Mouse (Mus musculus) CH12.LX (cell line): ENCODE results near the gene Gm45623. TPM values are rescaled to one million over a fixed set of nuclear protein-coding genes. Genes with fewer than 3 reads are reported as not detected.

Experiments used
- DNase-seq: peaks from one replicate; pipeline ENCODE4 v3.0.0-alpha.2; 2013; ENCODE audit errors: extremely low read depth
- H3K27ac ChIP-seq: 2 replicates; pipeline ENCODE4 v1.5.1; 2012; ENCODE audit warnings: low read depth, mild to moderate bottlenecking, control low read depth, moderate library complexity; ENCODE audit not compliant: insufficient read depth
- H3K27me3 ChIP-seq: replicated peaks from 2 replicates; pipeline ENCODE3; 2012; ENCODE audit warnings: inconsistent platforms
- H3K36me3 ChIP-seq, 2 experiments: replicated peaks in 1 of 2; 2 replicates each; pipeline versions ENCODE3 to v1.6.1; 2012; ENCODE audit warnings: inconsistent platforms in 1 of 2, low read length in 1 of 2, mild to moderate bottlenecking in 1 of 2, mixed read lengths in 1 of 2, moderate library complexity in 1 of 2; ENCODE audit not compliant: control insufficient read depth in 1 of 2, insufficient read depth in 1 of 2
- H3K4me1 ChIP-seq, 2 experiments: 2 replicates each; pipeline ENCODE4 v1.6.1; 2012; ENCODE audit warnings: inconsistent platforms in 1 of 2, moderate library complexity in 1 of 2; ENCODE audit not compliant: insufficient read depth in 2 of 2, control insufficient read depth in 1 of 2
- H3K4me2 ChIP-seq: 2 replicates; pipeline ENCODE4 v1.6.1; 2012; ENCODE audit warnings: low read depth, mild to moderate bottlenecking, control low read depth; ENCODE audit not compliant: poor library complexity, insufficient read depth, severe bottlenecking
- H3K4me3 ChIP-seq, 3 experiments: fragments of 150-350 bp in 1 of 3; sonication (generic) in 1 of 3; replicated peaks in 1 of 3; 2 replicates each; pipeline versions ENCODE3 to v1.5.1; 2011 to 2012; ENCODE audit warnings: low read depth in 2 of 3, low read length in 2 of 3, mild to moderate bottlenecking in 2 of 3, moderate library complexity in 2 of 3, control low read depth in 1 of 3, improper control_type of control experiment in 1 of 3, inconsistent platforms in 1 of 3, mixed read lengths in 1 of 3; ENCODE audit not compliant: poor library complexity in 1 of 3
- H3K79me2 ChIP-seq: replicated peaks from 2 replicates; pipeline ENCODE4 v1.6.1; 2012; ENCODE audit warnings: mild to moderate bottlenecking, moderate library complexity; ENCODE audit not compliant: control insufficient read depth, poor library complexity, insufficient read depth, severe bottlenecking; ENCODE audit errors: extremely low read depth
- H3K9ac ChIP-seq: 2 replicates; pipeline ENCODE4 v1.6.1; 2012; ENCODE audit warnings: low read depth, mild to moderate bottlenecking, control low read depth, moderate library complexity; ENCODE audit not compliant: insufficient read depth
- H3K9me3 ChIP-seq: replicated peaks from 2 replicates; pipeline ENCODE3; 2012; ENCODE audit warnings: low read length, inconsistent platforms, mixed read lengths
- CHD2 ChIP-seq: IDR thresholded peaks from 2 replicates; pipeline ENCODE4 v1.6.1; 2011; ENCODE audit warnings: low read length, improper control_type of control experiment
- E2F4 ChIP-seq: IDR thresholded peaks from 2 replicates; pipeline ENCODE4 v1.6.1; 2011; ENCODE audit warnings: low read depth, low read length, improper control_type of control experiment; ENCODE audit not compliant: insufficient replicate concordance
- ETS1 ChIP-seq: conservative IDR thresholded peaks from 2 replicates; pipeline ENCODE4 v1.6.1; 2012; ENCODE audit warnings: low read depth, mild to moderate bottlenecking, inconsistent platforms, low read length, improper control_type of control experiment, moderate library complexity
- HCFC1 ChIP-seq: IDR thresholded peaks from 2 replicates; pipeline ENCODE4 v1.6.1; 2012; ENCODE audit warnings: low read depth, mild to moderate bottlenecking, inconsistent platforms, low read length, improper control_type of control experiment
- IRF4 ChIP-seq: IDR thresholded peaks from 2 replicates; pipeline ENCODE4 v1.6.1; 2014; ENCODE audit warnings: low read depth, mild to moderate bottlenecking, inconsistent platforms, low read length, improper control_type of control experiment
- KAT2A ChIP-seq: IDR thresholded peaks from 2 replicates; pipeline ENCODE4 v1.6.1; 2012; ENCODE audit warnings: low read length, improper control_type of control experiment, inconsistent platforms; ENCODE audit not compliant: insufficient replicate concordance
- MAFK ChIP-seq: IDR thresholded peaks from 2 replicates; pipeline ENCODE4 v1.6.1; 2011; ENCODE audit warnings: low read length, improper control_type of control experiment; ENCODE audit not compliant: insufficient replicate concordance
- MAX ChIP-seq: IDR thresholded peaks from 2 replicates; pipeline ENCODE4 v1.6.1; 2011; ENCODE audit warnings: low read length, improper control_type of control experiment
- MXI1 ChIP-seq: IDR thresholded peaks from 2 replicates; pipeline ENCODE4 v1.6.1; 2011; ENCODE audit warnings: mild to moderate bottlenecking, low read depth, low read length, improper control_type of control experiment
- RAD21 ChIP-seq: IDR thresholded peaks from 2 replicates; pipeline ENCODE4 v1.6.1; 2011; ENCODE audit warnings: low read depth, mild to moderate bottlenecking, low read length, improper control_type of control experiment, moderate library complexity
- UBTF ChIP-seq: IDR thresholded peaks from 2 replicates; pipeline ENCODE4 v1.6.1; 2012; ENCODE audit warnings: low read depth, mild to moderate bottlenecking, inconsistent platforms, low read length, improper control_type of control experiment, moderate library complexity
- USF1 ChIP-seq: IDR thresholded peaks from 2 replicates; pipeline ENCODE4 v1.6.1; 2014; ENCODE audit warnings: low read depth, mild to moderate bottlenecking, inconsistent platforms, low read length, improper control_type of control experiment
- ZC3H11A ChIP-seq: IDR thresholded peaks from 2 replicates; pipeline ENCODE4 v1.6.1; 2012; ENCODE audit warnings: low read depth, mild to moderate bottlenecking, inconsistent platforms, low read length, improper control_type of control experiment
- ZKSCAN1 ChIP-seq: IDR thresholded peaks from 2 replicates; pipeline ENCODE4 v1.6.1; 2012; ENCODE audit warnings: low read depth, inconsistent platforms, low read length, improper control_type of control experiment, borderline replicate concordance
- dilution Hi-C: fragments of 300-500 bp; cut with MboI; formaldehyde crosslinking; loops from 2 replicates; pipeline ENCODE4 v1.14.3; 2020; ENCODE audit warnings: low sequenced_read_pairs; ENCODE audit not compliant: extremely low pct_unique_long_range_greater_than_20kb, extremely low pct_ligation_motif_present
- in situ Hi-C: fragments of 300-500 bp; cut with MboI; formaldehyde crosslinking; loops from 3 replicates; pipeline ENCODE4 v1.14.3; 2019; ENCODE audit warnings: low sequenced_read_pairs, low pct_ligation_motif_present, low pct_unique_long_range_greater_than_20kb, mixed read lengths
- polyA plus RNA-seq: library from polyadenylated mRNA; unstranded; fragments of >175 nt; gene quantifications from 2 replicates; pipeline ENCODE4 v1.2.1, GENCODE M21; 2012; ENCODE audit warnings: low read depth; ENCODE audit not compliant: insufficient read length
- total RNA-seq, 2 experiments: library from RNA; depleted of rRNA; stranded (reverse); fragments of 300-350 nt in 1 of 2; fragments of >200 nt in 1 of 2; gene quantifications; 2 replicates each; pipeline ENCODE4 v1.2.3; 2012 to 2014

Gene Gm45623
- total and polyA plus RNA-seq, 3 experiments = not detected

DNA sequence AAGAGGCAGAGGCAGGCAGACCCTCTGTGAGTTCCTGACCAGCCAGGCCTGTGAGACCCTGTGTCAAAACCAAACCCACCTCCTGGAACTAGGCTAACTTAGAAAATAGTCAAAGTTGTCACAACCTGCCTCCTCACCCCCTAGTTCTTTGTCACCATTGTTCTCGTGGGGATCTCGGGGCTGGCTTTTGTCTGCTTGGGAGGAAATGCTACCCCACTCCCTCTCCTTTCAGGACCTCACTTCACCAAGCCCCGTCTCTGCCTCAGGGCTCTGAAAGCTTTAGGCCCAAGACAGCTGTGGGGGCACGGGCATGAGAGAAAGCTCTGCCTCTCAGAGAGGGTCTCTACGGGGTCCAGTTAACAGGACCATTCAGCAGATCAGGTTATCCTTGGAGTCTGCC, 1.9 kb downstream of the Gm45623 start:
- H3K9ac ChIP-seq = no peak overlapping the region
- no peaks in the 10 kb centered on the region for H3K4me1 ChIP-seq
- H3K36me3 ChIP-seq = no peaks in the 10 kb centered on the region
- in situ Hi-C loops = no loop called here
- H3K4me3 ChIP-seq = no peak overlapping the region
- peaks cover 12% of the 10 kb centered on the region for H3K9me3 ChIP-seq
- dilution Hi-C loops = no loop called here
- no peaks in the 10 kb centered on the region for H3K79me2 ChIP-seq
- H3K27ac ChIP-seq = no peak overlapping the region
- no peaks in the 10 kb centered on the region for H3K27me3 ChIP-seq
- no peak overlapping the region for H3K4me2 ChIP-seq
- no peak for DNase-seq
- TF ChIP-seq MXI1 (no peak), USF1 (no peak), UBTF (no peak), ETS1 (no peak), ZC3H11A (no peak), ZKSCAN1 (no peak), RAD21 (no peak), MAX (no peak), KAT2A (no peak), CHD2 (no peak), IRF4 (no peak)

GRCm38 (mm10) chr13:56749377-56749776, 4.2 kb downstream of the Gm45623 start:
- no peak overlapping the region for H3K4me3 ChIP-seq
- no peak for TF ChIP-seq MXI1
- no peak overlapping the region for H3K27ac ChIP-seq
- no peak overlapping the region for H3K4me2 ChIP-seq
- H3K4me1 ChIP-seq = no peaks in the 10 kb centered on the region
- peaks cover 0 to under 1% of the 10 kb centered on the region in 2 experiments for H3K36me3 ChIP-seq
- peaks cover 12% of the 10 kb centered on the region for H3K9me3 ChIP-seq
- no peak overlapping the region for H3K9ac ChIP-seq
- H3K27me3 ChIP-seq = no peaks in the 10 kb centered on the region
- in situ Hi-C loops = no loop called here
- no peak for DNase-seq
- no peaks in the 10 kb centered on the region for H3K79me2 ChIP-seq
- dilution Hi-C loops = no loop called here

DNA sequence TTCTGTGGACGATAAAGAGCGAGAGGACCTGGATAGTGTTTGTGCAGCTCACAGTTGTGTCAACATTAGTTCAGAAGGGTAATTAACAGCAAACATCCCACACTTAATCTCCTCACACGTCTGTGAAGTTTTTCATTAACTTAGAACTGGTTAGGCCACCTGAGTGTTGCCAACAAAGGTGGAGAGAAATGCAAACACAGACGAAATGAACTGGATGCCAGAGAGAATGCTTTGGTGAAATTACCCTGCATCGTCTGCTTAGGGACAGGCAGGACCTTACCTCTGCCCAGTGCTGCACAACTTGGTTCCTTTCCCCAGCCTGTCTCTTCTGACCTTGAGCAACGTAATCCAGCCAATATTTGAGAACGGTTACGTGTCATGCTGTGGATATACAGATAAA, 6.1 kb downstream of the Gm45623 start:
- Histone ChIP-seq H3K9ac (no peak overlapping the region), H3K79me2 (no peaks in the 10 kb centered on the region), H3K4me1 (no peaks in the 10 kb centered on the region), H3K27ac (no peak overlapping the region), H3K4me3 (no peak overlapping the region), H3K4me2 (no peak overlapping the region), H3K27me3 (no peaks in the 10 kb centered on the region), H3K9me3 (peaks cover 1% of the 10 kb centered on the region), H3K36me3 (peaks cover 0 to 4% of the 10 kb centered on the region in 2 experiments)
- in situ Hi-C loops = no loop called here
- TF ChIP-seq MXI1 (no peak), CHD2 (no peak), MAFK (no peak), HCFC1 (no peak), E2F4 (no peak)
- dilution Hi-C loops = no loop called here
- no peak for DNase-seq
